Mouse (Mus musculus): Measurements from ENCODE around the gene Srrm3. TPM values are rescaled to one million over a fixed set of nuclear protein-coding genes. Genes with fewer than 3 reads are reported as not detected.

Srrm3 gene
- total RNA-seq, 2 experiments from 2014 or later = 95.2 to 95.9 TPM

- no peak for DNase-seq (ENCODE audit: low spot score in 2 of 2)
- intact Hi-C loops (cut with DNase I) = no loop called here
Measured at GRCm38 (mm10) chr5:135898995-135899394, 92.3 kb downstream of the Srrm3 start.

GRCm38 (mm10) chr5:135899833-135900232 lies 93.1 kb downstream of the Srrm3 start:
- intact Hi-C loops (cut with DNase I) = loop anchor here (5.0 kb wide), 2 partner anchors 62 to 162 kb away; no protein-coding TSS in a partner anchor
- no peak for DNase-seq (ENCODE audit: low spot score in 2 of 2)

GRCm38 (mm10) chr5:135900701-135901100 lies 94.0 kb downstream of the Srrm3 start:
- no peak for DNase-seq (ENCODE audit: low spot score in 2 of 2)
- intact Hi-C loops (cut with DNase I) = loop anchor here (5.0 kb wide), 2 partner anchors 62 to 162 kb away; no protein-coding TSS in a partner anchor

GRCm38 (mm10) chr5:135901354-135902095 lies 94.8 kb downstream of the Srrm3 start:
- intact Hi-C loops (cut with DNase I) = loop anchor here (5.0 kb wide), 2 partner anchors 61 to 161 kb away; no protein-coding TSS in a partner anchor
- no peak for DNase-seq (ENCODE audit: low spot score in 2 of 2)

- intact Hi-C loops (cut with DNase I) = loop anchor here (5.0 kb wide), 2 partner anchors 59 to 159 kb away; no protein-coding TSS in a partner anchor
- DNase-seq (ENCODE audit: low spot score in 2 of 2) = no peak
Measured at GRCm38 (mm10) chr5:135903058-135903457, 96.4 kb downstream of the Srrm3 start.

- intact Hi-C loops (cut with DNase I) = loop anchor here (2.0 to 5.0 kb wide), 3 partner anchors 31 to 159 kb away; partner anchors contain the start of gene Ywhag
- peak; percentile 94 to 96 for DNase-seq (ENCODE audit: low spot score in 2 of 2)
Measured at GRCm38 (mm10) chr5:135903551-135904151, 97.0 kb downstream of the Srrm3 start.

- DNase-seq (ENCODE audit: low spot score in 2 of 2) = no peak
- intact Hi-C loops (cut with DNase I) = loop anchor here (2.0 to 5.0 kb wide), 3 partner anchors 31 to 158 kb away; partner anchors contain the start of gene Ywhag
Measured at GRCm38 (mm10) chr5:135904259-135904658, 97.6 kb downstream of the Srrm3 start.

GRCm38 (mm10) chr5:135905320-135906225 lies 98.9 kb downstream of the Srrm3 start:
- intact Hi-C loops (cut with DNase I) = loop anchor here (2.0 kb wide), 1 partner anchor 29 kb away; the partner anchor contains the start of gene Ywhag
- no peak for DNase-seq (ENCODE audit: low spot score in 2 of 2)

- intact Hi-C loops (cut with DNase I) = no loop called here
- DNase-seq (ENCODE audit: low spot score in 2 of 2) = no peak
Measured at GRCm38 (mm10) chr5:135906846-135907245, 100.2 kb downstream of the Srrm3 start.

GRCm38 (mm10) chr5:135907256-135907655 lies 100.6 kb downstream of the Srrm3 start:
- no peak for DNase-seq (ENCODE audit: low spot score in 2 of 2)
- intact Hi-C loops (cut with DNase I) = no loop called here

- DNase-seq (ENCODE audit: low spot score in 2 of 2) = peak in 1 of 2 experiments; percentile 51
- intact Hi-C loops (cut with DNase I) = no loop called here
Measured at GRCm38 (mm10) chr5:135908185-135908584, 101.5 kb downstream of the Srrm3 start.

- DNase-seq (ENCODE audit: low spot score in 2 of 2) = no peak
- intact Hi-C loops (cut with DNase I) = no loop called here
Measured at GRCm38 (mm10) chr5:135908989-135909388, 102.3 kb downstream of the Srrm3 start.

- intact Hi-C loops (cut with DNase I) = no loop called here
- no peak for DNase-seq (ENCODE audit: low spot score in 2 of 2)
Measured at GRCm38 (mm10) chr5:135909646-135910045, 103.0 kb downstream of the Srrm3 start.

- intact Hi-C loops (cut with DNase I) = no loop called here
- DNase-seq (ENCODE audit: low spot score in 2 of 2) = no peak
Measured at GRCm38 (mm10) chr5:135910813-135911212, 104.1 kb downstream of the Srrm3 start.

- intact Hi-C loops (cut with DNase I) = no loop called here
Measured at GRCm38 (mm10) chr5:135911633-135912220, 105.0 kb downstream of the Srrm3 start.

GRCm38 (mm10) chr5:135913201-135913600 lies 106.5 kb downstream of the Srrm3 start:
- intact Hi-C loops (cut with DNase I) = no loop called here
- no peak for DNase-seq (ENCODE audit: low spot score in 2 of 2)

More at GRCm38 (mm10) chr5:135911633-135912220, 105.0 kb downstream of the Srrm3 start:
- no peak for DNase-seq (ENCODE audit: low spot score in 2 of 2)

GRCm38 (mm10) chr5:135914156-135914555 lies 107.5 kb downstream of the Srrm3 start:
- DNase-seq (ENCODE audit: low spot score in 2 of 2) = no peak
- intact Hi-C loops (cut with DNase I) = no loop called here

- DNase-seq (ENCODE audit: low spot score in 2 of 2) = no peak
- intact Hi-C loops (cut with DNase I) = no loop called here
Measured at GRCm38 (mm10) chr5:135916051-135916565, 109.4 kb downstream of the Srrm3 start.

GRCm38 (mm10) chr5:135916601-135917000 lies 109.9 kb downstream of the Srrm3 start:
- intact Hi-C loops (cut with DNase I) = no loop called here
- no peak for DNase-seq (ENCODE audit: low spot score in 2 of 2)

Data from left cerebral cortex, postnatal 14 days (tissue).